Mouse (Mus musculus) ovary, postnatal 14 days (tissue): ENCODE measurements around the gene Dnm1.
A peak's percentile ranks its signal among the peaks of the same experiment; 100 is the strongest.

Source experiments
- DNase-seq: peaks from one replicate; pipeline ENCODE4 v3.0.0; 2022; ENCODE audit warnings: low spot score

Gene Dnm1

GRCm38 (mm10) chr2:32275823-32276222 lies 77.3 kb downstream of the Dnm1 start:
- no peak for DNase-seq

GRCm38 (mm10) chr2:32260635-32261034 lies 92.5 kb downstream of the Dnm1 start:
- no peak for DNase-seq

DNA sequence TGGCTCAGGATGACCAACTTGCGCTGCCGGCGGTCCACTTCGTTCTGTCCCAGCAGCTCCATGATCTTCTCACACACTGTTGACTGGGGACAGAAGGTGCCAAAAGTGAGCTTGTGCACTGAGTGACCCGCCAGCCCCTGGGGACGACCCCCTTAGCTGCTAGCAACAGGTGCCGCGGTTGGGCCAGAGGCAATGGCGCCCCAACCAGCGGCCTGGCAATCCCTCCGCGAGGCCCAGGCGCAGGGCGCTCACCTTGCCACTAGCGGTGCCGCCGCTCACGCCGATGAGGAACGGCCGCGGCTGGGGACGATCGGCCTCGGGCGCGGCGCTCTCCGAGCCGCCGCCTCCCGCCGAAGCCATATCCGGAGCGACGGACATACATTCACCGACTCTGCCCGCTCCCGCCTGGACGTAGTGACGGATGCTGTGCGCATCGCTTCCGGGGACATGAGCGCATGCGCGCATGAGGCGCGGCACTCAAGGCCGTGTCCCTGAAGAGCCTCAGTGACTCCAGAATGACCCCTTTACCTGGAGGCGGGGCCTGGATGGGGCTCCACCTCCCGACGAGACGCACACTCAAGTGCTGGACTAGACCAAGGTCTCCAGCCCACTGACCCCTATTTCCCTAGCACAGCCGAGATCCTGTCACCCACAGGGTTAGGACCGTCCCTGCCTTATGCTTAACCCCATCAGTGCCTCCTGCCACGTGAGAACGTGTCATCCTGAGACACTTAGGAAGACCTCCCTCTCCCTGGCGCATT lies 93.3 kb downstream of the Dnm1 start, which contains the start of gene Uck1:
TSS of gene Uck1 (minus strand) at position 503 of the 761 bp plus-strand sequence.
- DNase-seq, result peak; percentile 77

DNA sequence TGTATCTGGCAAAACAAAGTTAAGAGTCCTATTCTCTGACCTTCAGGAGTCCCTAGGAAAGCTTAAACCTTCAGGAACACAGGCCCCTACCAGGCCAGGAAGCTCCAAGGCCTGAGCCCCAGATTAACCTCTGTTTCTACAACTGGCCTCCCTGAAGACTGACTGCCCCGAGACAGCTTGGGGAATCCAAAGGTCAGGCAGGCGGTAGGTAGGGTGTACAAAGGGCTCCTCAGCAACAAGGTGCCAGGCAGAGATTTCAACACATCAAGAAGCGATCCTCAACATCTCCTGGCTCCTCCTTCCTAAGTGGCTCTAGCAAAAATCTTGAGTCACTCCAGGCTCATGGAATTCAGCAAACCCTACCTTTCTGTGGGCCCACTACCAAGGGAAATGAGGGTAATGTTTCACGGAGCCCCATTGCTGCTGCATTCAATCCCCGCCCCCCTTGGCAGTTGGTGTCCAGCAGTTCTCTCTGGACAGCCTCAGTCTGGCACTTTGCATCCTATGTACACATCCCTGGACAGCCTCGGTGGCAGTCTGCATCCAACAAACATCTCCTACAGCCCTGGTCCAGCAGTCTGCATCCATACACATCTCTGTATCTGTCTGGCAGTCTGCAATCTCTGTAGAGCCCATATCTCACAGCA lies 94.1 kb downstream of the Dnm1 start:
- DNase-seq, result no peak
